Mouse (Mus musculus): ENCODE data around the gene Haus8. TPM values are rescaled to one million over a fixed set of nuclear protein-coding genes. Genes with fewer than 3 reads are reported as not detected.
"Not testable (repeated sequence)": the region's sequence is repeated elsewhere in the genome, so short reads cannot be mapped to it uniquely, and the experiment has no call there.

Haus8 gene
- 61.0 and 66.8 TPM in 2 replicates for polyA plus RNA-seq (2014; fragmentation: Nextera tagmentation; extraction: Ambion mirVana)

- Histone ChIP-seq H3K9me3 (ENCODE audit: control insufficient read depth, low read length) (no peaks in the 10 kb centered on the region), H3K27me3 (ENCODE audit: control insufficient read depth, insufficient read depth, low read length) (no peaks in the 10 kb centered on the region), H3K4me2 (ENCODE audit: low read depth, low read length, severe bottlenecking) (peak within 1 kb of the TSS; percentile 75), H3K9ac (ENCODE audit: low read length) (peak within 1 kb of the TSS; percentile 77), H3K27ac (ENCODE audit: low read depth, low read length) (peak within 1 kb of the TSS; percentile 72), H3K36me3 (ENCODE audit: control insufficient read depth, insufficient read depth, low read length) (no peaks in the 10 kb centered on the region), H3K4me3 (ENCODE audit: low read depth, low read length) (peak within 1 kb of the TSS; percentile 83), H3K4me1 (replicated peaks; ENCODE audit: control insufficient read depth, insufficient read depth, low read length) (peaks cover 2% of the 10 kb centered on the region; the same call in 1 of the 2 replicates)
- peak; percentile 97 for DNase-seq (ENCODE audit: low spot score)
- peak; percentile 98 for ATAC-seq (replicated peaks; ENCODE audit: low FRiP score)
- WGBS: under 1% methylated on average over 84 of the region's 84 CpGs
Measured at GRCm38 (mm10) chr8:71272286-71273150, at the start of gene Haus8, which contains the start of gene Myo9b. TSS of gene Haus8 (minus strand) at chr8:71272934. TSS of gene Myo9b (plus strand) at chr8:71272714.

- WGBS: 88% methylated on average over 2 of the region's 2 CpGs
- not testable (repeated sequence) for ATAC-seq (replicated peaks; ENCODE audit: low FRiP score); H3K36me3 ChIP-seq (ENCODE audit: control insufficient read depth, insufficient read depth, low read length)
Measured at GRCm38 (mm10) chr8:71319760-71320159, 47.0 kb upstream of the Haus8 start.

GRCm38 (mm10) chr8:71318610-71319009 lies 45.9 kb upstream of the Haus8 start:
- not testable (repeated sequence) for H3K36me3 ChIP-seq (ENCODE audit: control insufficient read depth, insufficient read depth, low read length); H3K4me2 ChIP-seq (ENCODE audit: low read depth, low read length, severe bottlenecking); H3K9me3 ChIP-seq (ENCODE audit: control insufficient read depth, low read length); H3K4me3 ChIP-seq (ENCODE audit: low read depth, low read length); ATAC-seq (replicated peaks; ENCODE audit: low FRiP score); H3K27me3 ChIP-seq (ENCODE audit: control insufficient read depth, insufficient read depth, low read length); H3K27ac ChIP-seq (ENCODE audit: low read depth, low read length); H3K4me1 ChIP-seq (replicated peaks; ENCODE audit: control insufficient read depth, insufficient read depth, low read length); DNase-seq (ENCODE audit: low spot score); H3K9ac ChIP-seq (ENCODE audit: low read length)
- 93% methylated on average over 5 of the region's 5 CpGs for WGBS

More at GRCm38 (mm10) chr8:71319760-71320159, 47.0 kb upstream of the Haus8 start:
- not testable (repeated sequence) for H3K9me3 ChIP-seq (ENCODE audit: control insufficient read depth, low read length); H3K9ac ChIP-seq (ENCODE audit: low read length); H3K4me3 ChIP-seq (ENCODE audit: low read depth, low read length); H3K27me3 ChIP-seq (ENCODE audit: control insufficient read depth, insufficient read depth, low read length); H3K27ac ChIP-seq (ENCODE audit: low read depth, low read length); DNase-seq (ENCODE audit: low spot score); H3K4me1 ChIP-seq (replicated peaks; ENCODE audit: control insufficient read depth, insufficient read depth, low read length); H3K4me2 ChIP-seq (ENCODE audit: low read depth, low read length, severe bottlenecking)

- H3K27me3 ChIP-seq (ENCODE audit: control insufficient read depth, insufficient read depth, low read length): no peaks in the 10 kb centered on the region
- ATAC-seq (replicated peaks; ENCODE audit: low FRiP score): no peak
- no peak overlapping the region for H3K27ac ChIP-seq (ENCODE audit: low read depth, low read length)
- H3K9ac ChIP-seq (ENCODE audit: low read length): no peak overlapping the region
- H3K4me1 ChIP-seq (replicated peaks; ENCODE audit: control insufficient read depth, insufficient read depth, low read length): no peaks in the 10 kb centered on the region
- no peaks in the 10 kb centered on the region; the same call in 1 of the 2 replicates for H3K36me3 ChIP-seq (ENCODE audit: control insufficient read depth, insufficient read depth, low read length)
- no peaks in the 10 kb centered on the region for H3K9me3 ChIP-seq (ENCODE audit: control insufficient read depth, low read length)
- H3K4me2 ChIP-seq (ENCODE audit: low read depth, low read length, severe bottlenecking): no peak overlapping the region
- no peak overlapping the region for H3K4me3 ChIP-seq (ENCODE audit: low read depth, low read length)
- DNase-seq (ENCODE audit: low spot score): no peak
Measured at GRCm38 (mm10) chr8:71316486-71317031, 43.8 kb upstream of the Haus8 start.

GRCm38 (mm10) chr8:71315972-71316371 lies 43.2 kb upstream of the Haus8 start:
- Histone ChIP-seq H3K9ac (ENCODE audit: low read length) (no peak overlapping the region), H3K9me3 (ENCODE audit: control insufficient read depth, low read length) (no peaks in the 10 kb centered on the region), H3K4me3 (ENCODE audit: low read depth, low read length) (no peak overlapping the region), H3K27me3 (ENCODE audit: control insufficient read depth, insufficient read depth, low read length) (no peaks in the 10 kb centered on the region), H3K27ac (ENCODE audit: low read depth, low read length) (no peak overlapping the region), H3K4me2 (ENCODE audit: low read depth, low read length, severe bottlenecking) (no peak overlapping the region), H3K4me1 (replicated peaks; ENCODE audit: control insufficient read depth, insufficient read depth, low read length) (no peaks in the 10 kb centered on the region), H3K36me3 (ENCODE audit: control insufficient read depth, insufficient read depth, low read length) (no peaks in the 10 kb centered on the region; the same call in 1 of the 2 replicates)
- ATAC-seq (replicated peaks; ENCODE audit: low FRiP score) (no peak), DNase-seq (ENCODE audit: low spot score) (no peak)
- 93% methylated on average over 5 of the region's 5 CpGs for WGBS

- no peak overlapping the region for H3K27ac ChIP-seq (ENCODE audit: low read depth, low read length)
- no peak for ATAC-seq (replicated peaks; ENCODE audit: low FRiP score)
- H3K27me3 ChIP-seq (ENCODE audit: control insufficient read depth, insufficient read depth, low read length): no peaks in the 10 kb centered on the region
- no peak for DNase-seq (ENCODE audit: low spot score)
- no peaks in the 10 kb centered on the region; the same call in 1 of the 2 replicates for H3K36me3 ChIP-seq (ENCODE audit: control insufficient read depth, insufficient read depth, low read length)
- 91% methylated on average over 2 of the region's 2 CpGs for WGBS
- no peaks in the 10 kb centered on the region for H3K4me1 ChIP-seq (replicated peaks; ENCODE audit: control insufficient read depth, insufficient read depth, low read length)
- H3K4me2 ChIP-seq (ENCODE audit: low read depth, low read length, severe bottlenecking): no peak overlapping the region
- H3K4me3 ChIP-seq (ENCODE audit: low read depth, low read length): no peak overlapping the region
- no peak overlapping the region for H3K9ac ChIP-seq (ENCODE audit: low read length)
- no peaks in the 10 kb centered on the region for H3K9me3 ChIP-seq (ENCODE audit: control insufficient read depth, low read length)
Measured at GRCm38 (mm10) chr8:71313951-71314350, 41.2 kb upstream of the Haus8 start.

GRCm38 (mm10) chr8:71312700-71313099 lies 40.0 kb upstream of the Haus8 start:
- Histone ChIP-seq H3K27ac (ENCODE audit: low read depth, low read length) (no peak overlapping the region), H3K4me2 (ENCODE audit: low read depth, low read length, severe bottlenecking) (no peak overlapping the region), H3K9me3 (ENCODE audit: control insufficient read depth, low read length) (no peaks in the 10 kb centered on the region), H3K9ac (ENCODE audit: low read length) (no peak overlapping the region), H3K27me3 (ENCODE audit: control insufficient read depth, insufficient read depth, low read length) (no peaks in the 10 kb centered on the region), H3K4me3 (ENCODE audit: low read depth, low read length) (no peak overlapping the region), H3K36me3 (ENCODE audit: control insufficient read depth, insufficient read depth, low read length) (no peaks in the 10 kb centered on the region; the same call in 1 of the 2 replicates), H3K4me1 (replicated peaks; ENCODE audit: control insufficient read depth, insufficient read depth, low read length) (no peaks in the 10 kb centered on the region)
- ATAC-seq (replicated peaks; ENCODE audit: low FRiP score) (no peak), DNase-seq (ENCODE audit: low spot score) (no peak)
- 67% methylated on average over 1 of the region's 1 CpGs for WGBS

- DNase-seq (ENCODE audit: low spot score): no peak
- Histone ChIP-seq H3K4me2 (ENCODE audit: low read depth, low read length, severe bottlenecking) (no peak overlapping the region), H3K9ac (ENCODE audit: low read length) (no peak overlapping the region), H3K36me3 (ENCODE audit: control insufficient read depth, insufficient read depth, low read length) (no peaks in the 10 kb centered on the region; the same call in 1 of the 2 replicates), H3K27me3 (ENCODE audit: control insufficient read depth, insufficient read depth, low read length) (no peaks in the 10 kb centered on the region), H3K9me3 (ENCODE audit: control insufficient read depth, low read length) (no peaks in the 10 kb centered on the region), H3K4me3 (ENCODE audit: low read depth, low read length) (no peak overlapping the region), H3K27ac (ENCODE audit: low read depth, low read length) (no peak overlapping the region), H3K4me1 (replicated peaks; ENCODE audit: control insufficient read depth, insufficient read depth, low read length) (no peaks in the 10 kb centered on the region)
- WGBS: 87% methylated on average over 6 of the region's 6 CpGs
- ATAC-seq (replicated peaks; ENCODE audit: low FRiP score): no peak
Measured at GRCm38 (mm10) chr8:71310446-71310845, 37.7 kb upstream of the Haus8 start.

Data from forebrain, embryonic 11.5 days (tissue).